Comparison of ENCODE assay signal across 13 mouse cellular contexts in the genomic region with DNA sequence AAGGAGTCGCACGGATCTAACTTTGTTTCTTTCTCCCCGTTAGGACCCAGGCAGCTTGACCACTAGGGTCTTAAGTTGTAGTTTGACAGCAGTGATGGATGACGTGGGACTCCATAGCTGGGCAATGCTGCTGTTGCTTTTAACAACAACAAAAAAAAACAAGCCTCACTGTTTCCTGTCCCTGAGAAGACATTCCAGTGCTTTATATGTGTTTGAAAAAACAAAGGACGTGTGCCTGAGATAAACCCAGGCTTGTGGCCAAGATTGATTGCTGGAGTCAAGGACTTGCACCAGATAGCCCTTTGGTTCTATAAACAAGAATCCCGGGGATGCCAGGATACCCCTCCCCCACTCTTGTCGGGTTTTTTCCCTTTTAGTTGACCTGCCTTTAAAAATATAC. TPM values are rescaled to one million over a fixed set of nuclear protein-coding genes. Genes with fewer than 3 reads are reported as not detected.
A peak's percentile ranks its signal among the peaks of the same experiment; 100 is the strongest.
DNase-seq lines count a peak whose midpoint lies in the region; ATAC-seq lines count a peak whose summit lies in the region.
"Had no signal": no experiment of that assay in that cellular context is flagged by ENCODE, and none has a peak within 500 bp of the region (broad histone marks: within the 10 kb centered on the region; RNA-seq: fewer than 3 reads in every experiment).

No protein-coding gene starts in this region.

- ATAC-seq in kidney, embryonic 14.5 days (ENCODE audit: low FRiP score, low TSS enrichment), result no peak
- ATAC-seq in CD4-positive, CD25-positive, alpha-beta regulatory T cell, adult 4 months, result no peak
- ATAC-seq: intestine, embryonic 15.5 days had no signal

- H3K36me3 ChIP-seq in kidney, embryonic 14.5 days (ENCODE audit: control insufficient read depth, insufficient read depth, low read length), result no peaks in the 10 kb centered on the region
- H3K36me3 ChIP-seq: intestine, embryonic 15.5 days had no signal

- H3K4me3 ChIP-seq in kidney, embryonic 14.5 days (ENCODE audit: low read length), result no peak overlapping the region
- H3K4me3 ChIP-seq: intestine, embryonic 15.5 days had no signal

- no peaks in the 10 kb centered on the region for H3K9me3 ChIP-seq in kidney, embryonic 14.5 days (ENCODE audit: control insufficient read depth, low read length)
- H3K9me3 ChIP-seq: intestine, embryonic 15.5 days had no signal

- no peak overlapping the region for H3K27ac ChIP-seq in kidney, embryonic 14.5 days (ENCODE audit: low read depth, low read length)
- H3K27ac ChIP-seq: intestine, embryonic 15.5 days had no signal

- H3K4me2 ChIP-seq in kidney, embryonic 14.5 days (replicated peaks; ENCODE audit: low read depth, low read length), result no peak overlapping the region
- H3K4me2 ChIP-seq: intestine, embryonic 15.5 days had no signal

- peaks cover 5% of the 10 kb centered on the region; the same call in 1 of the 2 replicates for H3K27me3 ChIP-seq in kidney, embryonic 14.5 days (ENCODE audit: control insufficient read depth, insufficient read depth, low read length)
- H3K27me3 ChIP-seq: CH12.LX; intestine, embryonic 15.5 days had no signal

- WGBS in kidney, embryonic 14.5 days, result 10% methylated on average over 7 of the region's 7 CpGs

- 0 out of 2 replicates have a peak, but pooled peaks cover 6% of the 10 kb centered on the region for H3K4me1 ChIP-seq in kidney, embryonic 14.5 days (ENCODE audit: control insufficient read depth, insufficient read depth, low read length)

- no peak overlapping the region for H3K9ac ChIP-seq in kidney, embryonic 14.5 days (ENCODE audit: low read depth, low read length)
- H3K9ac ChIP-seq: intestine, embryonic 15.5 days had no signal

- peak; percentile 26 for DNase-seq in kidney, adult 11 months
- DNase-seq in embryo, embryonic 10 days (ENCODE audit: low spot score), result peak; percentile 72
- peak; percentile 55 for DNase-seq in kidney, postnatal 10 days
- DNase-seq in lung, postnatal 25 days (ENCODE audit: low spot score), result peak; percentile 44
- no peak for DNase-seq in thymus, postnatal 36 days
- no peak for DNase-seq in layer of hippocampus, adult 9-10 months (ENCODE audit: low spot score)
- DNase-seq: cerebellum, adult 11-12 months; left cerebral cortex, postnatal 4 days had no signal

RNA-seq across cellular contexts. Expression of gene Oit3, which starts 1.6 kb away (rescaled TPM):
- polyA plus RNA-seq in kidney, embryonic 14.5 days (2014; fragmentation: Nextera tagmentation; extraction: Ambion mirVana), result 1.9 and 2.3 TPM in 2 replicates
- polyA plus RNA-seq in CD4-positive, CD25-positive, alpha-beta regulatory T cell, adult 4 months (2017; shearing (Covaris generic)), result under 1 TPM in 1 of 2 experiments, not detected in 1; 0.43 TPM

RNA-seq across cellular contexts. Expression of gene Pla2g12b, which starts 39.8 kb away (rescaled TPM):
- 0.19 and 0.85 TPM in 2 replicates for polyA plus RNA-seq in kidney, embryonic 14.5 days (2014; fragmentation: Nextera tagmentation; extraction: Ambion mirVana)
- polyA plus RNA-seq in CD4-positive, CD25-positive, alpha-beta regulatory T cell, adult 4 months (2017; shearing (Covaris generic)), result not detected
- polyA plus RNA-seq: embryonic facial prominence, embryonic 14.5 days had no signal

RNA-seq across cellular contexts. Expression of gene Gm10273, which starts 47.8 kb away (rescaled TPM):
- polyA plus RNA-seq in kidney, embryonic 14.5 days (2014; fragmentation: Nextera tagmentation; extraction: Ambion mirVana), result 2.8 and 3.4 TPM in 2 replicates
- polyA plus RNA-seq in CD4-positive, CD25-positive, alpha-beta regulatory T cell, adult 4 months (2017; shearing (Covaris generic)), result 10 to 100 TPM; 52.8 to 77.1 TPM
- polyA plus RNA-seq: embryonic facial prominence, embryonic 14.5 days had no signal

Comparison
In these comparisons a context has a peak if more than half of its experiments do, and no peak if none do; other contexts are left out.
1. DNase-seq: peak in kidney, adult 11 months (single experiment), embryo, embryonic 10 days (single experiment), kidney, postnatal 10 days (single experiment) and lung, postnatal 25 days (single experiment); none in thymus, postnatal 36 days (0 of 2) and layer of hippocampus, adult 9-10 months (single experiment).
2. RNA of gene Gm10273, which starts 47.8 kb away (polyA plus RNA-seq): 52.8 to 77.1 TPM in CD4-positive, CD25-positive, alpha-beta regulatory T cell, adult 4 months; 2.8 to 3.4 TPM in kidney, embryonic 14.5 days; every median in the first group is over 10 times any median in the second.